Mouse (Mus musculus): Measurements from ENCODE around the gene Cdr2l. TPM values are rescaled to one million over a fixed set of nuclear protein-coding genes. Genes with fewer than 3 reads are reported as not detected.

The Cdr2l gene
- total and polyA plus RNA-seq, 3 experiments: not detected

- peak; percentile 66 for TF ChIP-seq ZC3H11A (IDR thresholded peaks at IDR 0.05; ENCODE audit: low read depth, low read length)
- TF ChIP-seq ZNF384 (IDR thresholded peaks at IDR 0.05; ENCODE audit: low read depth, low read length): no peak
- no peak for TF ChIP-seq MAX (IDR thresholded peaks at IDR 0.05; ENCODE audit: low read length)
- no peak for TF ChIP-seq ETS1 (conservative IDR thresholded peaks at IDR 0.05; ENCODE audit: low read depth, low read length)
- TF ChIP-seq MYC (IDR thresholded peaks at IDR 0.05; ENCODE audit: low read depth, low read length): no peak
- TF ChIP-seq E2F4 (IDR thresholded peaks at IDR 0.05; ENCODE audit: insufficient replicate concordance, low read depth, low read length): no peak
- no peak for TF ChIP-seq HCFC1 (IDR thresholded peaks at IDR 0.05; ENCODE audit: low read depth, low read length)
- TF ChIP-seq NELFE (IDR thresholded peaks at IDR 0.05; ENCODE audit: low read depth, low read length): no peak
- TF ChIP-seq BHLHE40 (IDR thresholded peaks at IDR 0.05; ENCODE audit: low read depth, low read length): no peak
Observed at GRCm38 (mm10) chr11:115354183-115354582, 27.5 kb upstream of the Cdr2l start (continued).

GRCm38 (mm10) chr11:115358468-115358867, 23.2 kb upstream of the Cdr2l start:
- in situ Hi-C loops (cut with MboI; ENCODE audit: low pct_ligation_motif_present, low pct_unique_long_range_greater_than_20kb, low sequenced_read_pairs): loop anchor here (5.0 to 10.0 kb wide), 4 partner anchors 36 to 356 kb away; partner anchors contain the start of gene Ush1g
- Histone ChIP-seq H3K4me2 (ENCODE audit: insufficient read depth, low read depth, poor library complexity, severe bottlenecking) (no peak overlapping the region), H3K27ac (ENCODE audit: insufficient read depth, low read depth) (no peak overlapping the region), H3K36me3 (replicated peaks in 1 of 2; ENCODE audit: control insufficient read depth in 1 of 2, insufficient read depth in 1 of 2, low read length in 1 of 2) (no peaks in the 10 kb centered on the region), H3K4me1 (ENCODE audit: control insufficient read depth in 1 of 2, insufficient read depth in 2 of 2) (peaks cover 3% of the 10 kb centered on the region in 2 experiments; a peak in 2 of 4 replicates), H3K9me3 (replicated peaks; ENCODE audit: low read length) (peaks cover 10% of the 10 kb centered on the region), H3K4me3 (replicated peaks in 1 of 3; ENCODE audit: low read depth in 2 of 3, low read length in 2 of 3, poor library complexity in 1 of 3) (no peak overlapping the region), H3K27me3 (replicated peaks) (peaks cover 88% of the 10 kb centered on the region), H3K9ac (ENCODE audit: insufficient read depth, low read depth) (no peak overlapping the region), H3K79me2 (replicated peaks; ENCODE audit: control insufficient read depth, extremely low read depth, insufficient read depth, poor library complexity, severe bottlenecking) (no peaks in the 10 kb centered on the region)
- DNase-seq (ENCODE audit: extremely low read depth): peak; percentile 68
- dilution Hi-C loops (cut with MboI; ENCODE audit: extremely low pct_ligation_motif_present, extremely low pct_unique_long_range_greater_than_20kb, low sequenced_read_pairs): no loop called here
- TF ChIP-seq MYC (IDR thresholded peaks at IDR 0.05; ENCODE audit: low read depth, low read length): no peak
- peak; percentile 84 for TF ChIP-seq RAD21 (IDR thresholded peaks at IDR 0.05; ENCODE audit: low read depth, low read length)
- TF ChIP-seq SMC3 (IDR thresholded peaks at IDR 0.05; ENCODE audit: low read depth, low read length): peak; percentile 73
- peak; percentile 38; the same call in 1 of the 2 replicates for TF ChIP-seq ZC3H11A (IDR thresholded peaks at IDR 0.05; ENCODE audit: low read depth, low read length)
- TF ChIP-seq EP300 (IDR thresholded peaks at IDR 0.05; ENCODE audit: low read length): no peak
- 0 out of 2 replicates have a peak, but pooled peaks have one; percentile 18 for TF ChIP-seq IRF4 (IDR thresholded peaks at IDR 0.05; ENCODE audit: low read depth, low read length)
- TF ChIP-seq CTCF (conservative IDR thresholded peaks at IDR 0.05 in 1 of 2, IDR thresholded peaks at IDR 0.05 in 1 of 2; ENCODE audit: low read depth in 2 of 2, low read length in 2 of 2): peak; percentile 18 to 83; a peak in 2 of 4 replicates
- TF ChIP-seq CHD2 (IDR thresholded peaks at IDR 0.05; ENCODE audit: low read length): no peak

- Histone ChIP-seq H3K79me2 (replicated peaks; ENCODE audit: control insufficient read depth, extremely low read depth, insufficient read depth, poor library complexity, severe bottlenecking) (no peaks in the 10 kb centered on the region), H3K9me3 (replicated peaks; ENCODE audit: low read length) (peaks cover 10% of the 10 kb centered on the region), H3K9ac (ENCODE audit: insufficient read depth, low read depth) (no peak overlapping the region), H3K4me2 (ENCODE audit: insufficient read depth, low read depth, poor library complexity, severe bottlenecking) (no peak overlapping the region), H3K4me1 (ENCODE audit: control insufficient read depth in 1 of 2, insufficient read depth in 2 of 2) (peaks cover 3% of the 10 kb centered on the region in 2 experiments; a peak in 2 of 4 replicates), H3K27ac (ENCODE audit: insufficient read depth, low read depth) (no peak overlapping the region), H3K36me3 (replicated peaks in 1 of 2; ENCODE audit: control insufficient read depth in 1 of 2, insufficient read depth in 1 of 2, low read length in 1 of 2) (no peaks in the 10 kb centered on the region), H3K27me3 (replicated peaks) (peaks cover 93% of the 10 kb centered on the region), H3K4me3 (replicated peaks in 1 of 3; ENCODE audit: low read depth in 2 of 3, low read length in 2 of 3, poor library complexity in 1 of 3) (no peak overlapping the region)
- in situ Hi-C loops (cut with MboI; ENCODE audit: low pct_ligation_motif_present, low pct_unique_long_range_greater_than_20kb, low sequenced_read_pairs) (loop anchor here (5.0 to 10.0 kb wide), 4 partner anchors 37 to 356 kb away; partner anchors contain the start of gene Ush1g), dilution Hi-C loops (cut with MboI; ENCODE audit: extremely low pct_ligation_motif_present, extremely low pct_unique_long_range_greater_than_20kb, low sequenced_read_pairs) (no loop called here)
- no peak for TF ChIP-seq ZMIZ1 (IDR thresholded peaks at IDR 0.05; ENCODE audit: low read depth, low read length)
- TF ChIP-seq ZKSCAN1 (IDR thresholded peaks at IDR 0.05; ENCODE audit: borderline replicate concordance, low read depth, low read length): no peak
- TF ChIP-seq USF2 (conservative IDR thresholded peaks at IDR 0.05; ENCODE audit: low read depth, low read length): no peak
- no peak for TF ChIP-seq ZNF384 (IDR thresholded peaks at IDR 0.05; ENCODE audit: low read depth, low read length)
- TF ChIP-seq TCF12 (IDR thresholded peaks at IDR 0.05; ENCODE audit: low read depth, low read length): no peak
- TF ChIP-seq ELF1 (IDR thresholded peaks at IDR 0.05; ENCODE audit: low read depth, low read length): no peak
- no peak for DNase-seq (ENCODE audit: extremely low read depth)
Observed at GRCm38 (mm10) chr11:115359293-115359692, 22.4 kb upstream of the Cdr2l start.
